Mouse (Mus musculus) urinary bladder, postnatal 4 days (tissue): ENCODE data around the gene Vps9d1.
A peak's percentile ranks its signal among the peaks of the same experiment; 100 is the strongest.
"Not testable (repeated sequence)": the region's sequence is repeated elsewhere in the genome, so short reads cannot be mapped to it uniquely, and the experiment has no call there.

Experiments
- DNase-seq, 2 experiments: peaks; one replicate each; pipeline ENCODE4 v3.0.0; 2021 to 2022; ENCODE audit warnings: low spot score in 2 of 2

The Vps9d1 gene

DNA sequence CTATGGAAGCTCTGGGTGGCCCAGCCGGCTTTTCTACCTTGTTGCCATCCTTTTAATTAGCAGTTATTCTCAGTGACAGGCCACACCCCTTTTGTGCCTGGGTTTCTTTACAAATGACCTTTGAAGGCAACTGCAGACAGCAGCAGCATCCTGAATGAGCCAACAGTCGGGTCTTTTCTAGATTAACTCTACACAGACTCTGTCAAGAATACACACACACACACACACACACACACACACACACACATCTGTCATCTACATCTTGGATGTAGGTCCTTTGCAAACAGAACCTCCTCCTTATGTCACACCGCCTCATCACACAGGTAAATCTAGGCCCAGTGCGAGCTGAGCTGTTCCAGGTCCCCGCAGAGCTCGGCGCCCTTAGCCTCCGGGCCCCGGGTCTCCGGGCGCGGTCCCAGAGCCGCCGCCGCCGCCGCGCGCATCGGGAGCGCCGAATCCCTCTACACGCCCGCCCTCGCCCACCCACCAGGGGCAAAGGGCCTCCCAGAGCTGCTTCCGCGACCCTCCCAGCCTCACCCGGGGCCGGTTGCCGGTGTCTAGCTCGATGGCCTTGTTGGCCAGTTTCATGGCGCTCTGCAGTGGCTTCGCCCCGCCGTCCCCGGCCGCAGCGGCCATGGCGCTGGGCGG is 573 bp downstream of the Vps9d1 start:
- DNase-seq: no peak

DNA sequence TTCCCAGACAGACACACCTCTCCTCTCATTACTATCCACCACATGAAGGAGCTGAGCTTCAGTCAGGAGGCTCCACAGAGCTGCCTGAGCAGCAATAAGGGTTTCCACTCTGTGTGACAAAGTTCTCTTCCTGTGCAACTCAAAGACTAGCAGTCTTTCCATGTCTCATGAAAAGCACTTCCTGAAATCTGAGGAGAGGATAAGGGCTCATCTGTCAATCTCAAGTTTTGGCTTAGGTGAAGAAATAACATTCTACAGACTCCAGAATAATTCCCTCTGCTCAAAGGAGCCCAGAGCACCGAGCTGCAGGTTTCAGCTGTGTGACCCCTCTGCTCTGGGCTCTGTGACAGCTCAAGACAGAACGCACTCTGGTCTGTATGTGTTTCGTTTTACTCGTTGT is 1.2 kb downstream of the Vps9d1 start:
- no peak for DNase-seq

DNA sequence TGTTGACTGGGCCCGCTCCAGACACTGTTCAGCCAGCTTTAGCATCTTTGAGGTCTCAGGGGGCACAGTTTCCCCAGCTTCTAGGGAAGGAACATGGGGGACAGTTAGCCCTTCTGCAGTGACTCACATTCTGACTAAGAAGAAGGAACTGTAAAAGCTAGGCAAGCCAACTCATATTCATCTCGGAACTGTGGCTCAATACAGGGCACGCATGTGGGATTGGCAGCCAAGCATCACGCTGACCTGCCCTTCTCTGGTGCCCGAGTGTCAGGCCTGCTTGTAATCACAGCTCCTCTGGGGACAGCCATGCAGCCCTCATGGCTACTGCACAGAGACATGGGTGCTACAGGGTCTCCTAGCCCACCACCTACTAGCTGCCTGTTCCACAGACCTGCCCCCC is 3.2 kb downstream of the Vps9d1 start:
- DNase-seq: no peak

DNA sequence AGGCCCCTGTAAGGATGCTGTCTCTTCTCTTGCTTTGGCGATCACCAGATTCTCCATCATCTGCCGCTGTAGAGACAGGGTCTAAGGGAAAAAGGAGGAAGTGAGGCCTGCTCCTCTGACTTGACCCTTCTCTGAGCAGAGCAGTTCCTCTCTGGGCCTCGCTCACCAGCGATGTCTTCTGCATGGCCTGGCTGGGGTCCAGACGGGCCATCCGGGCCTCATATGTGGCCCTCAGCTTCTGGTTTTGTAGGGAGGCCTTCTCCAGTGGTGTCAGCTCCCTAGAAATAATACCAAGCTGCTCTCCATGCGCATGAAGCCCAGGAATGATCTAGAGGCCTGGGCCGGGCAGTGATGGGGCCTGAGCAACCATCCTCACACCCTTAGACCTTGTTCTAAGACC is 5.6 kb downstream of the Vps9d1 start:
- no peak for DNase-seq

DNA sequence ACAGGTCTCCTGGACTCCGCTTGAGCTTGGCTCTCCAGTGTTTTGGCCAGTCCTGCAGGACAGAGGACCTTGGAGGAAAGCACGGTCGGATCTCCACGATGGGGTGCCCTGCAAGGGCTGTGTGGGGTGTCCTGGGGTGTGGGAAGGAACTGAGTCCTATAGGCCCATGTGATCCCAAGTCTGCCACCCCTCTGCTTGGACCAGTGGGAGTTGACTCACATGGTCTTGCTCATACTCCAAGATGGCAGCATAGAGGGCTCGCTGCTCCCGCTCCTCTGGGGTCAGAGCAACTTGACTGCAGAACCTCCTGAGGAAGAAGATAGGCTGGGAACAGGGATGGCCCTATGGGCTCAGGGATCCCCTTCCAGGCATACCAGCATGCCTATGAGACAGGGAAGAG is 6.4 kb downstream of the Vps9d1 start:
- DNase-seq: no peak

DNA sequence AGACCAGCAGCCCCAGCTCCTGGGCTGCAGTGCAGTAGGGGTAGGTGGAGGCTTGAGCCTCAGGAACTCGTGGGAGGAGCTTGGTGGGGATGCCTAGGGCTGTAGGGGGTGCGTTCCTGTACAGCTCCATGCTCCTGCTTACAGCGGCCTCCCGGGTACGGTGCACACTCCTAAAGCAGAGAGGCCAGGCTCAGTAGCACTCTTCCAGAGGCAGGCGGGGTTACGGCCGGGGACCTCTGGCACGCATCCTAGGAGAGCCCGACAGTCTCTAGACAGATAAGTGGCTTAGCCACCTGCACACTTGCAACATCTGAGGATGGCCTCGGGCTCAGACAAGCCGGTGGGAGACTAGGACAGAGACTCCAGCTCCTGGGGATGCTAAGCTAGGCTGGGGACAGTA is 8.6 kb downstream of the Vps9d1 start:
- no peak for DNase-seq

DNA sequence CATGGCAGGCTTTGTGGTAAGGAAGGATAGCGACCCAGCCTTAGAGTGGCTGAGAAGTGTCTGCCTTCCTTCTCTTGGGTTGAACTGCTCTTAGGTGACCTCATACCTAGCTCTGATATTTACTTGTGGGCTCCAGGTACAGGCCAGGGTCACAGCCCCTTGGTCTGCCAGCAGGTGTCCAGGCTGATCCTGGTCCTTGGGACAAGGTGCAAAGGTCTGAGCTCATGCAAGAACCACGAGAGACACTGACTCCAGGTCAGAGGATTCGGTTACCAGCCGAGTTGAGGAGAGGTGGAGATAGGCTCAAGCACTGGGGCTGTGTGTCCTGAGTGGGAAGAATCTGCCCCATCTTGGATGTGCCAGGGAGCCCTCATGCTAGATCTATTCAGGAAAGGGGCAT is 9.8 kb downstream of the Vps9d1 start:
- no peak for DNase-seq

DNA sequence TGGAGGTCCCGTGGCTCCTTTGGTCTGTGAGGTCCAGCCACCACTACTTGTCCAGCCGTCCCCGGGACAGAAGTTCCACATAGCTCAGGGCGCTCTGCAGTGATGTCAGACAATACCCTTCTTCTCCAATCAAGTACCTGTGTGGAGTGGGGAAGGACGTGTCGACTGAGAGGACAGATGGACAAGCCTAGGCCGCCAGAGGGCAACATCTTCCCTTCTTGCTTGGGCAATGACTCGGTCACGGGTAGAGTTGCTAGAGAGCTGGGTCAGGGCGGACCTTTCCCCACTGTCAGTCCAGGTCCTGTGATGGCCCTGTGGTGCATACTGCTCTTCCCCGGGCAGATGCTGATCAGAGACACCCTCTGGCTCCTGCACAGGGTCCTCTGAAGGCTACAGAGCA is 11.1 kb downstream of the Vps9d1 start:
- no peak for DNase-seq

DNA sequence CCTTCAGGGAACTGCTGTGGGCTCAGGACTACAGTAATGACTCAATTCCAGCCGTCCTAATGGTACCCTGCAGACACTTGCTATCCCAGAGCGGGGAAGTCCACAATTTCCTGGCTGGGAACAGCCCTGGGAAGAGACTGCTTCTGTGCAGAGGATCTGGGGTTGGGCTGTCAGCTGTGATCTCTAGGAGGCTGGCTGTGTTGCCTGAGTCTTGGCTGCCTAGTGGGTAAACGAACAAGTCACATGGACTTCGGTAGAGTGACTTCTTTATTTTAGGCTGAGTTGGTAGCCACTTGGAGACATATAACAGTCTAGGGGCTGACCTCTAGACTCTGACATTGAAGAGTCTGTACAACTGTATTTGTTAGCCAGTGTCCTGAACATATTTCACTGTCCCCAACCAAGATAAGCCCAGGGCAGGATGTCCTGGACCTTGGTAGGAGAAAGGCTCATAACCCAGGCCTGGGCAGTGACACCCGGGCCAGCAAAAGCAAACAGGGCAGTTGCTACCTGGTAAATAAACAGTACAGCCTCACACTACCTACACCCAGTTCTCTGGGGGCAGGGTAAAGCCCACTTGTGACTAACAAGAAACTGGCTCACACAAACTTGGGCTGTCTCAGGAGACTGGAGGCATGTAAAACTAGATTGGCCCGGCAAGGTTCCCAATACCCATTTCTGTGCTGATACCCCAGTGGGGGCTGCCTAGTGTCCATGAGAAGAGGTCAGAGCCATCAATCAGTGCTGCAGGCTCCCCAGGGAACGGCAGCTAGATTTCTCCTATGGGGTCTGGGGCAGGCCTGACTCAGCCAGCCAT is 11.8 kb downstream of the Vps9d1 start:
- DNase-seq: no peak

DNA sequence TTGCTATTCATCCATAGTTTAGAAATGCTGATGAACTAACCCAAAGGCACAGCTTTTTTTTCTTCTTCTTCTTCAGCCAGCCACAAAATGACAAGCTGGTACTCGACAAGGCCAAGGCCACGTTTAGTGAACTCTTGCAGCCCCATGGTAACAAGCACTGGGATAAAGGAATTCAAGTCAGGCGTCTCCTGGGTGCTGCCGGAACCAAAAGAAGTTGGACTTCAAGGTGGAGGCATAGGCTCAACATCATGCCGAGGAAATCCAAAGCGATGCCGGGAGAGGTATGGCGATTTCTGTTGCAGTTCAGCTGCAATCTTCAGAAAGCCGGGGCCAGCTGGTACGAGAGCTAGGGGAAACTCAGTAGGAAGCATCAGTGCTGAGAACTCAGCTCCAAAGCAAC is 14.8 kb downstream of the Vps9d1 start:
- DNase-seq: no peak

DNA sequence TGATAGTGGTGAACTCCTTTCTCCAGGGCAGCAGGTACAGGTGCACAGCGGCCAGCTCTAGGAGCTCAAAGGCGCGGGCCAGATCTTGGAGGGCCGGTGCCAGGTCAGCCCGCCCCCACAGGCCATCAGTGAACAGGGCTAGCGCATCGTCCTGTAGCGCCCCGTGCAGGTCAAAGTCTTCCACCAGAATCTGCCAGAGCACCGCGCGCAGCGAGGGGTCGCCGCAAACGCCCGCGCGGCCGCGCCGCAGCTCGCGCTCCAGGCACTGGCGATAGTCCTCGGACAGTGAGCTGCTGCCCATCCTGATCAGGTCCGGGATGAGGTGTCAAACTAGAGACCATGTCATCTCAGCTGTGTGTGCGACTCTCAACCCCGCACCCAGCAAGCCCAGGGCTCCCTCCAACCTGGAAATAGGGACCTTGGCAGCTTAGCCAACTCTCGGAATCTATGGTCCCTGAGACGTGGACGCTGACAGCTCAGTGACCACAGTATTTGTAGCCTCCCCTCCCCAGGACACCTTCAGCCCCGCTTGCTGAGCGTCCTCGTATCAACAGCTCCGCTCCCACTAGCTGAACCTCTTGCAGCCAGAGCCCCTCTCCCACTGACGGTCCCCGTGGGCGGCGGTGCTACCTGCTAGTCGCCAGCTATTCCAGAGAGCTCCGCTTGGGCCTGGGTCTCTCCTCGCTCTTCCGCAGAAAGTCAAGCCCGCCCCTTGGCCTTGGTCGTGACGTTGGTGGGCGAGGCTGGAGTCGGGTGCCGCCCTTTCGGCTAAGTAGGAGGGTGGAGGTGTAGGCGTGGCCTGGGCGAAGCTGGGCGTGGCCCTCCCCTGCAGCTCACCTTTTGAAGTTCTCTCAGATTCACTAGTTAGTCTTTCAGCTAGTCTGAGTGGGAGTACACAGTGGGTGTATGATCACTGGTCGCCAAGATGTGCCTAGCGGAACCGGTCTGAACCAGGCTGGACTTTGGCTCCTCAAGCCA is 18.3 kb downstream of the Vps9d1 start, which contains the start of gene Spata2l:
Spata2l (minus strand) TSS at position 714 of the 978 bp plus-strand sequence.
- DNase-seq: peak; percentile 77 to 84

DNA sequence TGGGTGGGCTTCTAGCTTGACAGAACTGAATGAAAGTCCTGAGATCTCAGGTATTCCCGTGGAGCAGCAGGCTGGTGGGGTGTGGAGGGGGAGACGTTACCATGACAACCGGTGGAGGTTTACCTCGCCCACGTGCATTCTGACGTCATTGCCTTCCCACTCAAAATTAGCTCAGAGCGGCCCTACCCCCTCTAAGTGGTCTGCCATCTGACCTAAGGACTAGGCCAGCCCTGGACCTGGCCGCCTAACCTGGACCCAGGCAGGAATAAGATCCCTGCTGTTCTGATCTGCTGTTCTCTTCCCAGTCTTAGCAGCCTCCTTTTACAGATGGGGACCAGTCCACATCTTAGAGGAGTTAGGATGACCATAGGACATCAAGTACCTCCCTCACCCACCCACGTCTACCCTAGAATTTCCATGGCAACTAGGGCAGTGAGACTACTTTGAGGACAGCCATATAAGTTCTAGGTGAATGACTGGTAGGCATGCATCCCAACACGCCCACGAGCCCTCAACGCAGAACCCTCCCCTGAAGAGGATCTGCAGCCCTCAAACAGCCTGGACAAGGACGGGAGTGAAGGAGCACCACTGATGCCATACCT is 19.1 kb downstream of the Vps9d1 start:
- no peak for DNase-seq

DNA sequence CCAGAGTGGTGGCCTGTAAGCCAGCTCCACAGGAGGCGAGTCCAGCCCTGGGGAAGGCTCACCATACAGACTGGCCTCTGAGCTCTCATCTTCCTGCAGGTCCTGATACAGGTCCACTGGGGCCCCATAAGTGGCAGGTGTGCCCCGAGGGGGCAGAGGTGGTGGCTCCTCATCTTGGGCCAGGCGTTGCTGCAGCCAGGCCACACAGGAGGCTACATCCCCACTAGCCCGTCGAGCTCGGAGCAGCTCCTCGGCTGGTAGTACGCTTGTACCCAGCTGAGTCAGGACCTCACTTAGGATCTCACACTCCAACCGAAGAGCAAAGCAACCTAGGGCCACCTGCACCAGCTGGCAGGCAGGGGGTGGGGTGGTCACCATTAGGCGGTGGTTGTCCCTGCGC is 20.4 kb downstream of the Vps9d1 start:
- no peak for DNase-seq

DNA sequence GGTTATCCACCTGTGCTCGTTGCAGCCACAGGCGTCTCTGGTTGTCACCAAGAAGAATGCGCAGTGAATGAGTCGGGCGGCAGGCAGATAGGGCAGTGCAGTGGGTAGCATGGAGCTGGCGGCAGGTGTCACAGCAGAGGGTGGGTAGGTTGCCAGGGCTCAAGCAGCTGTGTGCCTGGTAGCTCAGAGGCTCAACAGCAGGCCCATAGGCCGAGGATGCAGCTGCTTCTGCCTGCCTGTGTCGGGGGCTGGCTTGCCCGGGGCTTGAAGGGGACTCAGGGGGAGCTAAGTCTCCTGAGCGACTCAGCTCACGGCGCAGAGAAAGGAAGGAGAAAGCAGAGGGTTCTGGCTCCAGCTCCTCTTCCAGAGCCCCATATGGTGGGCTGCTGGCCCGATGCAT is 20.8 kb downstream of the Vps9d1 start:
- no peak for DNase-seq

DNA sequence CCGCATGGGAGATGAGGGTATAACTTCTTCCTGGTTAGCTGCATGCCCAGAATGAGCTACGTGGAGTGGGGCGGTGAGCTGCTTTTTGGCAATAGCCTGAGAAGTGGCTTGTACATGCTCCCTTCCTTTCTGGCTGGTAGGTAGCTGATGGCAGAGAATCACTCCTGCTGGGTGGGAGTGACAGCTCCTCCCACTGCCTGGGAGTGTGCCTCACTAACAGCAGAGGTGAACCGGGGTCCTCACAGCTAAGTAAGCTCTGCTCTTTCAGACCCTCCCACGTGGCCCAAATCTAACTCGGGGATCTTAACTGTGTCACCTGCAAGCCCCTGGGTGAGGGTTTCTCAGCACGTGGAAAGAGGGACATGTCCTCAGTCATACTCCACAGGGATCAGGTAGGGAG is 21.6 kb downstream of the Vps9d1 start:
- DNase-seq: no peak

DNA sequence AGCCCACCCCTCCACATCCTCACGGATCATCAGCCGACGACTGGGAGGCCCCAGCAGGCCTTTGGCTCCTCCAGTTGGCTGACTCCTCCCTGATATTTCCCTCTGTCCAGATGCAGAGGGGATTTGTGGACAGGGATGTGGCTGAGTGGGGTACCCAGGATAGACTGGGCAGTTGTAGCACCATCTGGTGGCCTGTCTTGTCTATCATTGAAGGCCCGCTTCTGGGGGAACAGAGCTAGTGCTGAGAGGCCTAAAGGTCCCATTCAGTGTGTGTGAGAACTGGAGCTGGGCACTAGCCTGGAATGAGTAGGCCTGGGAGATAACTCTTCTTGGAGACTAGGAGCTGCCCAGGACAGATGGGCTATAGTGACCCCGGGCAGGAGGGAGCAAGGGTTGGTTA is 22.4 kb downstream of the Vps9d1 start:
- no peak for DNase-seq

DNA sequence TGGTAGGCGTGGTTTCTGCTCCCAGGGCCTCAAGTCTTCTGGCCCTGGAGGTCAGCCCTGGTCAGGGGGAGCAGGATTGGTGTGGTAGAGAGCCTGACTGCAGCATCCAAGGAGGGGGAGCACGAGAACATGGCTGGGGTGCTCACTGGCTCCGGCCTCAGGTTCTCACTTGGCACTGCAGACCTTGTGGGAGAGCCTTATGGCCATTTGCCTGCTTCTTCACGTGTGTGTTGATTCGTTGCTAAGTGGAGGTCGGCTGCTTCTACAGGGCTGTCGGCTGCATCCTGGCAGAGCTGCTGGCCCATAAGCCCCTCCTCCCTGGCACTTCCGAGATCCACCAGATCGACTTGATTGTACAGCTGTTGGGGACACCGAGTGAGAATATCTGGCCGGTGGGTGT is 23.8 kb downstream of the Vps9d1 start:
- DNase-seq: not testable (repeated sequence)

DNA sequence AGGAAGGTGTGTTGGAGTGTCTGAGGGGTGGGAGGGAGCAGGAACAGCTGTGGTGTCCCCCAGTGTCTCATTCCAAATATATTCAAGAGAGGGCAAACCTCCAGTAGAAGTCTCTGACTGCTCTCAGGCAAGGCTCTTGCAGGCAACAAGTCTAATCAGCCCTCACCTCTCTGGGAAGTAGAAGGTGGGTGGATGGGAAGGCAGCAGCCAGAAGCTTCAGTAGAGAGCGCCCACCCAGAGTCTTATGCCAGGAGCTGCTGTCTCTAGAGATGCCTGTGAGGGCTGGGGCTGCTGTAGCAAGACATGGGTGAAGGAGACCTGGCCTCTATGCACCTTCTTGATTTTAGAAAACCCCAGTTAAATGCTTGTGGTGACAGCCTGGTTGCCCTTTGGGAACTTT is 25.7 kb downstream of the Vps9d1 start:
- DNase-seq: no peak

DNA sequence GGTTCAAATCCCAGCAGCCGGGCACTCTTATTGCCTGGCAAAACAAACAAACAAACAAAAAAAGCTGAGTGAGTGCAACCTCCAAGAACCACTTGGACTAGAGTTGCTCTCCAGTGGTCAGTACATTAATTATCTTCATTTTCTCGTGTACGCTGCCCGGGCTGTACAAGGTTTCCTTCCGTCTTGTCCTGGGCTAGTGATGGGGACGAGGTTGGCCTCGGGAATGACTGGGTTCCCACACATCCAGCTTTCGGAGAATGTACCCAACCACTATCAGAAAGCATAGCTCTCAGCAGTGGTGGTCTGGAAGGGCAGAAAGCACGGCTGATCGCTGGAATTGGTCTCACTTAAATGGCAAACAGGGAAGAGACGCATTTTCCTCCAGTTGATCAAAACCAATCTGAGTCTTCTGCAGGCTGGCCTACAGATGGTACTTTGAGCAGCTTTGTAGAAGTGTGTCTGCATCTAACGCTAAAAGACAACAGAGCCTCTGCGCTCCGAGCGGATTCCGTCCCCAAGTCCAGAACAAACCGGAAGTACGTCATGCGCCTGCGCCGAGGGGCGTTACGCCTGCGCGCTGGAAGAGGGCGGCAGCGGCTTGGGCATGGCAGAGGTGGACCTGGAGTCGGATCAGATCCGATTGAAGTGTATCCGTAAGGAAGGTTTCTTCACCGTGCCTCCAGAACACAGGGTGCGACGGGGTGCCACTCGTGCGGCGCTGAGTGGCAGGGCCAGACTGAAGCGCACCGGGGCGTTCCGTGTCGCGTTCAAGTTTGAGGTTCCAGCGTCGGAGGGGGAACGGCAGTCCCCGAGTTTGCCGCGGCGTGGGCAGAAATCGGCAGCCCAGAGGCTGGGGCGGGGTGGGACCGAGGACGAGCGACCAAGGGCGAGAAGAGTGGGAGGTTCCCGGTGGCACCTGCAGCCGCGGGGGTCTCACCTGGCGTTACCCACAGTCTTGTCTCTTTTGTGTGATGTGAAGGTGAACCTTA is 29.6 kb downstream of the Vps9d1 start, which contains the start of gene Cdk10:
Cdk10 (plus strand) TSS at position 565 of the 989 bp plus-strand sequence.
- DNase-seq: peak; percentile 87 to 96

DNA sequence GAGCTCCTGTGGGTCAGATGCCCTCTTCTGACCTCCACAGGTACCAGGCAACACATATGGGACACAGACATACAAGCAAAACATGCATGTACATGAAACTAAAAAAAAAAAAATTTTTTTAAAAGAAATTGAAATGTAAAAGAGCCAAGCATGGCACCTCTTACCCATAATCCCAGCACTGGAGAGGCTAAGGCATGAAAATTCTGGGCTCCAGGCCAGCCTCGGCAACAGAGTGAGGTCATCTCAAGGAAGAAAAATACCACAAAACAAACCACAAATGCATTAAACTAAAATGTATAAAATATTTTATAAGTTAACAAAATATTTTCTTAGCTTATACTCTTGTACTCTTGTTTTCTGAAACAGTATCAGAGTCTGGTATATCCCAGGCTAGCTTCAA is 33.2 kb downstream of the Vps9d1 start:
- DNase-seq: no peak

DNA sequence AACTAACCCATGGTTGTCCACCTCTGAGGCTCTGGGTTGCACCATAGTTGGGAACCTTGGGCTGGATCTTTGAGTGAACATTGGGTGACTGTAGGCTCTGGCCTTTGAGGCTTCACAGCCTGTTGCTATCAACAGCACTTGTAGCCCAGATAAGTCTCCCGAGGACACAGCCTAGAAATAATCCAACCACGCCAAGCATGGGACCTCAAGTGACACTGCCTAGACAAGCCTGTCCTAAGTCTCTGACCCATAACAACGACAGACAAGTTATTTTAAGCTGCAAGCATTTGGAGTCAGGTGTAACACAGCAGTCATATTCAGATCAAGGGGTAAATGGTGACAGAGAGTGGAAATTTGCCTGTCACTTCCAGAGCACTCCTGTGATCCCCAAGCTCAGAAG is 38.7 kb downstream of the Vps9d1 start:
- no peak for DNase-seq
